Mouse (Mus musculus) neutrophil, adult 5-6 weeks (primary cell): ENCODE measurements around the gene Dpysl4. TPM values are rescaled to one million over a fixed set of nuclear protein-coding genes. Genes with fewer than 3 reads are reported as not detected.

Experiments used
- ATAC-seq: fragments of 151-379, 151-347 bp; 2 replicates; pipeline ENCODE4 v1.8.0; 2017; ENCODE audit warnings: mild to moderate bottlenecking, moderate TSS enrichment; ENCODE audit not compliant: insufficient number of reproducible peaks, poor library complexity, low FRiP score, severe bottlenecking; ENCODE audit errors: extremely low read depth
- total RNA-seq: library from RNA; stranded (forward); fragments of 200-1000 nt; gene quantifications from 2 replicates; pipeline ENCODE4 v1.2.3, GENCODE M21; 2017

Dpysl4 gene
- total RNA-seq, 1 experiment from 2014 or later: not detected

DNA sequence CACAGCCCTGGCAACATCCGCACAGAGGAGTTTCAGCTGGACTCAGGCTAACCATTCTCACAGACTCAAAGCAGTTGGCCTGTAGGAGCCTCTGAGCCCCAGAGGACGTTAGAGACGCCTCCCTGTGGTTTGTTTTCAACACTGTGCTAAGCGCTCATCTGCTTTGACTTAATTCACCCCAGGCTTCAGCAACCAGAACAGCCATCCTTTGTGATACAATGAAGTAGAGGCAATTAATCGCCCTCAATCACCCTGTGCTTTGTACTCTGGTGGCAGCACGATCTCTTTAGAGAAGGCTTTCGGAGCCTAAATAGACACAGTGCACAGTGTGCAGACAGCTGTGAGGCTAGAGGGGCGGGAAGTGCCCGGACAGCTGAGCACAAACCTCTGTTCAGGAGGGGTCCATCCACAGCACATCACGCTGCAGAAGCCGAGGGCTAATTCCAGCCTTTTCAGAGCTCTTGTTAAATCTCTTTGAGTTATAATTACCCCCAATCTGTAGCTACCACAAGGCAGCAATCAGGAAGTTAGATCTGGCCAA lies 54.2 kb downstream of the Dpysl4 start:
- ATAC-seq: no peak

DNA sequence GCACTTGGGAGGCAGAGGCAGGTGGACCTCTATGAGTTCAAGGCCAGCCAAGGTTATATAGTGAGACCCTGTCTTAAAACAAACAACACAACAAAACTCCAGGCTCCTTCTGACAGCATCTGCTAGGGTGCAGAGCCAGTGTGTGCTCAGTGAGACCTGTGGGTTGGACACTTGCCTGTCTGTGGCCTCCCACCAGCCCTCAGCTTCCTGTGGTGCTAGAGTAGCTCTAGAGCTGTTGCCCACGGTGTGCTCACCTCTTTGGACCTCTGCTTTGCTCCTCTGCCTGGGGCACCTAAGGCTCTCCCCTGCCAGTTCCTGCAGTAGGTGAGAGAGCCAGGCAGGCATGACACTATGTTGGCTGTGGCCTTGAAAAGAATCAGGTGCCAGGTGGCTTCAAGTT lies 58.0 kb downstream of the Dpysl4 start:
- no peak for ATAC-seq

DNA sequence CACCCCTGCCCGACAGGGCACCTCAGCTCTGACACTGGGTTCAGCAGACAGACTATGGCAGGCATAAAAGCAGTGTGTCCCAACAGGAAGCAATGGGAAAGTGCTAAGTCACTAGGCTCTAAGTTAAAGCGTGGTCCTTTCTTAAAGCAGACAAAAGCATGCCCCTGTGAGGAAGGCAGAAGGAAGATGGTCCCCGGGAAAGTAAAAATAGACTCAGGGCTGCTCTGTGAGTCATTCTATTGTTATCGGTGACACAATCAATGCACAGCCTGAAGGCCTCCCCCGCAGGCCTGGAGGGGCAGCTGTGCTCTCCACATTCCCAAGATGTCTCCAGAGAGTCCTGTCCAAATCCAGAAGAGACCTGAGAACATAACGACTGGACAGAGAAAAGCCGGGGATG lies 60.1 kb downstream of the Dpysl4 start:
- no peak for ATAC-seq

- no peak for ATAC-seq
Observed at GRCm38 (mm10) chr7:139147360-139147759, 61.6 kb downstream of the Dpysl4 start.

- no peak for ATAC-seq
Observed at GRCm38 (mm10) chr7:139149373-139149772, 63.6 kb downstream of the Dpysl4 start.

DNA sequence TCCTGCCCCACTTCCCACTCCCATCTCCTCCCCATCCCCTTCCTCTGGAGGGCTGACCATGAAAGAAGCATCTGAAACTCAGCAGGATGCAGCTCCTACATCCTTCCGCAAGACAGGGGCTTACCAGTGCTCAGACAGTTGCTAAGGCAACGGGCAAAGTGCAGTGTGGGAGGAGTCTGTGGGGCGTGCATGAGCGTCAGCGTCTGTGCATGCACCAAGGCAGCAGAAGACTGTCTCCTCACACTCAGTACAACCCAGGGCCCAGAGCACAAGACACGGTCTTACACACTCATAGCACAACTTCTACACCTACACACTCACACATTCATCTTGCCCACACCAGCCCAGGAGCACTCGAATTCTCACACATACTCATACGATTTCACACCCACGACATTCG lies 65.3 kb downstream of the Dpysl4 start:
- no peak for ATAC-seq

Other genes starting within 250 kb of the Dpysl4 start
- gene Ppp2r2d, start 239.9 kb upstream of the Dpysl4 start, total RNA-seq: 48.0 and 58.1 TPM in 2 replicates
- 41.7 and 49.3 TPM in 2 replicates for gene Mapk1ip1, start 239.7 kb upstream of the Dpysl4 start, total RNA-seq
- gene Bnip3, start 176.5 kb upstream of the Dpysl4 start, total RNA-seq: 54.7 and 59.1 TPM in 2 replicates
- not detected in 2 replicates for gene Jakmip3, start 145.3 kb upstream of the Dpysl4 start, total RNA-seq
- gene Lrrc27, start 127.0 kb downstream of the Dpysl4 start, total RNA-seq: 4.7 and 7.7 TPM in 2 replicates
- not detected in 2 replicates for gene Stk32c, start 127.3 kb downstream of the Dpysl4 start, total RNA-seq
- 1.8 and 3.5 TPM in 2 replicates for gene Pwwp2b, start 162.5 kb downstream of the Dpysl4 start, total RNA-seq